Mouse (Mus musculus): Measurements from ENCODE around the gene Myo9b.

Myo9b gene

DNA sequence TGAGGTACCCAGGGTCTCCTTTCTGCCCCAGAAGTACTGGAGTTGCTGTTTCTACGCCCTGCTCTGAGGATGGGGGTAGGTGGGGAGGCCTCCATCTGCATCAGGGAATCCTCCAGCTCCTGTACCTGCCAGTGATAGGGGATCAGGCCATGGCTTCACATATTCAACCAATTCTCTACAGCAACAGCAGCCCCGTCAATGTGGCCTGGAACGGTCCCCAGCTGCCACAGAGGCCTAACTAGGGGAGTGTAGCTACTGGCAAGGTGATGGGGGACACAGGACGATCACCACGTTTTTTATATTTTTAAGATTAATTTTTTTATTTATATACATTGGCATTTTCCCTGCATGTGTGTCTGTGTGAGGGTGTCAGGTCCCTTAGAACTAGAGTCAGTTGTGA lies 119.9 kb downstream of the Myo9b start:
- no peak for DNase-seq

DNA sequence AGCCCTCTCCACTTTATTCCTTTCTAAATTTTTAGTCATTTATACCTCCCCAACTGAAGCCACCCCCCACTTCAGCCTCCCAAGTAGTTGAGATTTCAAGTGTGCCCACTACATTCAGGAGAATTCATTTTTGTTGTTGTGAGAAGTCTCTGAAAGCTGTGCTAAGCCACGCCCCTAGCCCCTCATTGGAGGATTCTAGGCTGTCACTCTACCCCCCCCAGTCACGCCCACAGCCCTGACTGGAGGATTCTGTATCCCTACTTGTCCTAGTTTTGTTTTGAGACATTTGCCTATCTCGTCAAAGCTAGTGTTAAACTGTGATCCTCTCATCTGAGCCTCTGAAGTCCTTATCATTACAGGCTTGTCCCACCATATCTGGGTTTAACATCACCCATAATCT lies 120.4 kb downstream of the Myo9b start:
- no peak for DNase-seq

DNA sequence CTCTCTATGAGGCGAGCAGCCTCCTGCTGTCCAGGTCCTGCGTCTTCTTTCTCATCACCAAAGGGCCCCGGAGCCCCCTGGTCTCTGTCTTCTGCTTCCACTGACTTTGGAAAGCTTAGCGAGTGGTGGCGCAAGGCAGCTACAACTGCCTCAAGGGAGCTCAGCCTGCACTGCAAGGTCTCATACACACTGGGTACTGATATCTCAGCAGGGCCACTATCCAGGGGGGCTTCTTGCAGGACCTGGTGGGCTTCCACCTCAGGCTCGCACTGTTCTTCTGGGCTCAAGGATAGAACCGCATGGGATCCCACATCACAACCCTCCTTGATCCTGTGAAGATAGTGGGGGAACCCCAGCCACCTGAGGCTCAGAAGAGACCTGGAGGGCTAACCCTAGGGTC lies 122.0 kb downstream of the Myo9b start:
- no peak for DNase-seq

DNA sequence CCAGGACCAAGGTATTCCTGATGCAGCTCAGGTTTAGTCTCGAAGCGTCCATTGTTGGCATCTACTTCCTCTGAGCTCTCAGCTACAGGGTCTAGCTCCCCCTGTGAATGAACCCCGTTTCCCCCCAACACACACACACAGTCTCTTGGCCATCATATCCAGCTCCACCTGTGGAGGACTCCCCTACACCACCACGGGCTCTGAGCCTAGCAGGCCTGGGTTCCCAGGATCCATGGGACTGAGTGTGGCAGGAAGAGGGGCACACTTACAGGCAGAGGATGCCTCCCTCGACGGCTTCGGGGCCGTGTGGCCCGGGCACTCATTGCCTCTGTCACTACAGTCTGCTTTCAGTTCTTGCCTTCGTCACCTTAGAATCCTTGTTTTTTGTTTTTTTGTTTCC lies 122.6 kb downstream of the Myo9b start:
- DNase-seq: peak; percentile 2

DNA sequence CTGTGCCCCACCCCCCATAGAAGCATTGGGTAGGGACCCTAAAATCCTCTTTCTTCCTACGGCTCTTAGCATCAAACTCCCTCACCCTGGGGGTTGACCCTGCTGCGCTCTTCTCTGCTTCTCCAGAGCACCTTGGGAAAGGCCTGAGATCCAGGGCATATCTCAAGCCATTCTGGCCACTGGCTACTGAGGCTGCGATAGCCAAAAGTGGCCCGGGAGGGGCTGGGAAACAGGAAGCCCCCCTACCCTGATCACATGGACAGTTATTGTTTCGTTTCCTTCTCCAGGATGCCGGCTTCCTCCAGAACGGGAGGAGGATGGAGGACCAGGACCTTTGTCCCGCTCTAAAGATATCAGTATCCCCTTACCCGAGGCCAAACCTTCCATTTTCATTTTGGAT lies 123.1 kb downstream of the Myo9b start, which contains the start of gene Ushbp1:
Ushbp1 (minus strand) TSS at position 174 of the 400 bp plus-strand sequence.
- DNase-seq: no peak

DNA sequence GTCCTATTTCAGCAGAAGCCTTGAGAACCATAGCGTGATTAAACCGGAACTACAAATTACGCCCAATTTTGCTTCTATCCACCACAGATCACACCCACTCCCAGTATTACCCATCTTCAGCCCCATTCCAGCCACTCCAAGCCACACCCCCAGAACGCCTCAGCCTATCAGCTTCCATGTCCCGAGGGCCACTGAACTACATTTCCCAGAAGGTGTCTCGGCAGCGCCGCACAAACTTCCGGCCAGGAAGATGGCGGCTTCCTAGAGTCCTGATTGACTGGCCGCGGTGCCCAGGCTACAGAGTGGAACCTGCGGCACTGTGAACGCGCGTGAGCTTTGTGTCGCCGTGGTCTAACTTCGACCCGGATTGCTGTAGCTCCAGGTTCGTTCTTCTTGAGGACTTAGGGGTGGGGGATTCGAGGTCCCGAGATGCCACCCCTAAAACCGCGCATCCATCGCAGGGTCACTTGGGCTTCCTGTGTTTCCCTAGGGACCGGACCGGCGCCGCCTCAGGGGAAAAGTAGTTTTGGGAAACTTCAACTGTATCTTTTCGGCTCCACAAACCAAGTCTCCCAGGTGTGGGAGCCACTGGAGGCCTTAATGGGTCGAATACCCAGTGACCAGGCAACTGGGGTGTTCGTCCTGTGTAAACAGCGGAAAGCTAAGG lies 124.3 kb downstream of the Myo9b start, which contains the start of gene Babam1:
Babam1 (plus strand) TSS at position 223 of the 667 bp plus-strand sequence.
- peak; percentile 94 for DNase-seq

DNA sequence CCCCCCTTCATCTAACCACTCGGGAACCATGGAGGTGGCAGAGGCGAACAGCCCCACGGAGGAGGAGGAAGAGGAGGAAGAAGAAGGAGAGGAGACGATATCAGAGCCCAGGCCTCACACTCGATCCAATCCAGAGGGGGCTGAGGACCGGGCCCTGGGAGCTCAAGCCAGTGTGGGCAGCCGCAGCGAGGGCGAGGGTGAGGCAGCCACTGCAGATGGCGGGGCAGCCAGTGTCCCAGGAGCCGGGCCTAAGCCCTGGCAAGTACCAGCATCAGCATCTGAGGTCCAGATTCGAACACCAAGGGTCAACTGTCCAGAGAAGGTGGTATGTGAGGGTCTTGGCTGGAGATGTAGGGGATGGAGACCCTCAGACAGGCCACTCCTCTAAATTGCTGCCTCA lies 125.2 kb downstream of the Myo9b start:
- no peak for DNase-seq

DNA sequence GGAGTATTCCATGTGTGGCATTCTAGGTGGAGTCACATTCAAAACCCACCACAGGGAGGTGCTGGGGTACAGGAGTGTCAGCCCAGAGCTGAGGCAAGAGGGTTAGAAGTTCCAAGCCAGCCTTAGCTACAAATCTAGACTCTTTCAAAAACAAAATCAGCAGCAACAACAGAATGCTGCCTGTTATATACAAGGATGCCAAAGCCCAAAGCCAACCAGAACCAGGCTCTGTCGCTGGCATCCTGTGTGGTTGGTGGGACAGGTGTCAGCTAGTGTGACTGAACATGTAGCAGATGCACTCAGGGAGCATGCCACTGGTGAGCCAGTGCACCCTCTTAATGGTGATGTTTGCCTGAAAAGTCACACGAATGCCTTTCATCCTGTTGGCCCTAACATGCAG lies 128.3 kb downstream of the Myo9b start:
- no peak for DNase-seq

DNA sequence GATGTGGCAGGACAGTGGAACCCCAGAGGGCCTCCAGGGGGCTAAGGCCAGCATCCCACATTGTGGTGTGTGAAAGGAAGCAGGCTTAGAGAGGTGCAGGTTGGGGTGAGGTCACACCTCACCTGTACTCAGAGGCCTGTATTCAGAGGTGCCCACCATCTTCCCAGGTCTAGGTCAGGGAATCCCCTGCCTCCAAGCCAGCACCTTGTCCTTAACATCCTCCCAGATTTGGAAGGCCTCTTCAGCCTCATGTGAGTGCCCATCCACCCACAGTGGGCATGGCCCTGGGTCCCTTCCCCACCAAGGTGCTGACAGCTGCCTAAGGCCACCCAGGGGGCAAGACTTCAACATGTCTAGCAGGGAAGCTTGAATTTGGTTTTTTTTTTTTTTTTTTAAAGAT lies 128.9 kb downstream of the Myo9b start:
- no peak for DNase-seq

DNA sequence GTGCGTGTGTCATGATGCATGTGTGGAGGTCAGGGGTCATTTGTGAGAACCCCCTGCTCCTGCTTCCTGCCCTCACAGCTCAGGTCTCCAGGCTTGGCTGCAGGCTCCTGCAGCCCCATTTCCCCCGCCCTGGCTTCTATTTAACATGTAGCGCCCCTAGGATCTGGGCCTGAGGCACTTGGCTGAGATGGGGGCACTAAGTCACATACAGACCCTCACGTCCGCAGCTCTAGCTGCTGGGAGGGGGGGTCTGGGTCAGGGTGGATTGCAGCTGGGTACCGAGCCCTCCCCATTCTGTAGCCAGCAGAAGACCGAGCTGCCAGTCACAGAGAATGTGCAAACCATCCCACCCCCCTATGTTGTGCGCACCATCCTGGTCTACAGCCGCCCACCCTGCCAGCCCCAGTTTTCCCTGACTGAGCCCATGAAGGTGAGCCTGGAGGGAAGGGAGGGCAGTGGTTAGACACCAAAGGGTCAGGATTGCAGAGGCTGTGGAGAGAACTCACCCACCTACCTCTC lies 130.0 kb downstream of the Myo9b start:
- DNase-seq: no peak

DNA sequence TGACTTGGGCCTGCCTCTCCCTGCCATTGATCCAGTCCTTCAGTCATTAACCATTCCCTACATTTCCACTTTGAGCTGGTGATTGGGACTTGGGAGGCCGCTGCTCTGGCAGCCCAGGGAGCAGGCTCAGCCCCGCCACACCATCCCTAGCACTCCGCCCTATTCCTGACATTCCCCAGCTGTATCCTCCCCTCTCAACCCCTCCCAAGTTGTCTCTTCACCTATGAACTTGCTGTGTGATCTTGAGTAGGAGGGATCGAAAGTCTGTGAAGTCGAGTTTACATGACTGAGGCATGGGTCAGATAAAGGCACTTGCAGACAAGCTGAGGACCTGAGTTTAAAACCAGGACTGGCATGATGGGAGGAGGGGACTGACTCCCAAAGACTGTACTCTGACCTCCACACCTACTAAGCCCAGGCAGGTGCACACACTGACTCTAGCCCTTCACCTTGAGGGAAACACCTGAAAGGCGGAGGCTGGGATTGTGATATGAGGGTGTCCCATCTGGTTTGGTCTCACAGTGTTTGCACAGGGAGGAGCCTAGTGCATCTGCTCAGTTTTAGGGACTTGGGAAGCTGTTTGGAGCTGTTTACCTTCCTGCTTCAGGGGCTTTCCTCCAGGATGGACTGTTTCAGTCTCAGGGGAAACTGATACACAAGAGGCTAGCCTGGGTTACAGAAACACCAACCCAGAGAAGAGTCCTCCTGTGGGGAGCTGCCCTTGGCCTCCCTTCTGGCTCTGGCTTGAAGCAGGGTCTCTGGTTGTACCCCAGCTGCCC lies 130.8 kb downstream of the Myo9b start:
- DNase-seq: no peak

DNA sequence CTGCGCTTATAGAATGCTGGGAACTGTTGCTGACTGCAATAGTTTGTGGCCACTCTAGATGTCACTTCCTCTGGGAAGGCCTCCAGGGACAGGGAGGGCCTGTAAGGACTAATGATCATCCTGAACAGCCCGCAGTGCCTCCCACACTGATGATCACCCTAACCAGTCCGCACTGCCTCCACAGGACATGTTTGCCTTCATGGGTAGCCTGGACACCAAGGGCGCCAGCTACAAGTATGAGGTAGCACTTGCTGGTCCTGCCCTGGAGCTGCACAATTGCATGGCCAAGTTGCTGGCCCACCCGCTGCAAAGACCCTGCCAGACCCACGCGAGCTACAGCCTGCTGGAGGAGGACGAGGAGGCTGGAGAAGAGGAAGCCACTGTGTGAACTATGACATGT lies 131.5 kb downstream of the Myo9b start:
- DNase-seq: no peak

DNA sequence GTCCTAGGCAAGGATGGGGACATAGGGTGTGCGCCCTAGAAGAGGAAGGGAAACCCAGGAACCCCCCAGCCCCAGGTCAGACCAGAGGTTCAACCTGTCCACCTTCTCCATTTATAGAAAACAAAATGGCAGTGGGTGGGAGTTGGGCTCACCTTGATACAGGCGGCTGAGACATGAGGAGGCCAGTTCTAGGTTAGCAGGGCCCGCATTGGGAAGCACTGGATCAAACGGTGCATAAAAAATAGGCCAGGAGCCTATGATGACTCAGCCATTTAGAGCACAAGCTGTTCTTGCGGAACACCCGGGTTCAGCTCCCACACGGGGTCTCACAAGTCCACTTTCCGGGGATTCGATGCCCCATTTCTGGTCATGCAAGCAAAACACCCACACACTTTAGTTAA lies 132.4 kb downstream of the Myo9b start:
- DNase-seq: no peak

DNA sequence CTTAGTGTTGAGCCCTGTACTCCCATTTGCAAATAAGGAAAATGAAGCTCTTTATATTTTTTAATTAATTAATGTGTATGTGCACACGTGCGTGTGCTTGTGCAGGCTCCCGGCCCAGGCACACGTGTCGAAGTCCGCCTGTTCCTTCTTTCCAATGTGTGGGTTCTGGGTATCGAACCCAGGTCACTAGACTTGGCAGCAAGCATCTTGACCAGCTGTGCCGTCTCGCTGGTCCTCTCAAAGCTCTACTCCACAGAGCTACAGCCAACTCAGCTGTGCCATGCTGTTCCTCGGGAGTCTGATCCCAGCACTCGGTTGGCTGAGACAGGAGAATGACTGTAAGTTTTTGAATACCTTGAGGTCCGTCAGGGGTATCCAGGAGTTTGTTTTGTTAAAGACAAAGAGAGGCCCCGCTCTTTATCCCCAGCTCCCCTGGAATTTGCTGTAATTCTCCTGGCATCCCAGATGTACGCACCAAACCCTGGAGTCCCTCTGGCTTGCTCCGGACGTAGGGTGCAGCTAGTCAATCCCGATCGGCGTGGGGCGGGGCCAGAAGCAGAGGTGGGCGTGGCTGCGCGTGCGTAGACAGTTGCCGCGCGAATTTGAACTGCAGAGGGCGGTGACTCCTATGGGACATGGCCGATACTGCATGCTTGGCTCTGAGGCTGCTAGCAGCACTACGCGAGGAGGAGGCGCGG lies 133.0 kb downstream of the Myo9b start, which contains the start of gene Ankle1:
Ankle1 (plus strand) TSS at position 610 of the 698 bp plus-strand sequence.
- DNase-seq: peak; percentile 91

DNA sequence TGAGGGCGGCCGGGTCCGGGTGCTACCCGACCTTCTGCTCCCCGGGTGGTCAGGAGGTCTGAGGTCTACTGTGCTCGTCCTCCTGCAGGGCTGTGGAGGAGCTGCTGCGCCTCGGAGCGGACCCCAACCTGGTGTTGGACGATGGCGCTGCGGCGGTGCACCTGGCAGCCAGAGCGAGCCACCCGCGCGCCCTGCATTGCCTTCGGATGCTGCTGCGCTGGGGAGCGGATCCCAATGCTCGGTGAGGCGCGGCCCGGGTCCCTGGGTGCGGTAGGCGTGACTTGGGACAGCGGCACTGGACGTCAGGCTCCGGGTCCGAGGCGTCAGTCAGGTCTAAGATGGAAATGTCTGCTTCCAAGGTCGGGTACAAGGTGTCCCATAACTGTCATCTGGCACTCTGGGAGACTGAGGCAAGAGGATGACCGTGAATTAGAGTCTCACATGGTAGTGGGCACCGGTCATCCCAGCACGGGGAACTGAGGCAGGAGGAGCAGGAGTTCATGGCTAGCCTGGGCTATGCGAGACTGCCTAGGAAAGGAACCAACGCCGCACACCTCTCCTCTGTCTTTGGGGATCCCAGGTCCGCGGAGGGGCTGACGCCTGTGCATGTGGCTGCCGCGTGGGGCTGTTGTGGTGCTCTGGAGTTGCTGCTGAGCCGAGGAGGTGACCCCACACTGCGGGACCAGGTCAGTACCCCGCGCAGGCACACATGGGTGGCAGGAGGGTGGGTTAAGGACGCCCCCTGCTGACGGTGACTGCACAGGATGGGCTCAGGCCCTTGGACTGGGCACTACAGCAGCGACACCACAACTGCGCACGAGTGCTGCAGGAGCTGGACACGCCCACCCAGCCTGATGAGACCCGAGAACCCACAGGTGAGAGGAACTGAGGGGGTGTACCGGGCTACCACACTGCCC lies 133.8 kb downstream of the Myo9b start:
- no peak for DNase-seq

DNA sequence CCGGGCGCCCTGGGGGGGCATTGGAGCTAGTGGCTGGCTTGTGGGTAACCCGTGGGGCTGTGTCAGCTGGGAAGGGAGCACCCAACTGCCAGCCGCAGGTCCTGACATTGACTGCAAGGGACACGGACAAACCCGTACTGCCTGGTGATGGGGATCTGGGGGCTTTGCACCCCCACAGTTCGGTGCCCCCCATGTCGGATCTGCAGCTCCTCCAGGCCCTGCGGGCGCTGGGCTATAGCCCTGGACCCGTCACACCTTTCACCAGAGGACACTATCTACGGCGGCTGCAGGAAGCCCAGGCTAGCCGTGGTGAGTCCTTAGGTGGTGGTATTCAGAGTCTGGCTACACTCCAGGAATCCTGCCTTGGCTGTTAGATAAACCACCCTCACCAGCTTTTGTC lies 134.9 kb downstream of the Myo9b start:
- DNase-seq: no peak

DNA sequence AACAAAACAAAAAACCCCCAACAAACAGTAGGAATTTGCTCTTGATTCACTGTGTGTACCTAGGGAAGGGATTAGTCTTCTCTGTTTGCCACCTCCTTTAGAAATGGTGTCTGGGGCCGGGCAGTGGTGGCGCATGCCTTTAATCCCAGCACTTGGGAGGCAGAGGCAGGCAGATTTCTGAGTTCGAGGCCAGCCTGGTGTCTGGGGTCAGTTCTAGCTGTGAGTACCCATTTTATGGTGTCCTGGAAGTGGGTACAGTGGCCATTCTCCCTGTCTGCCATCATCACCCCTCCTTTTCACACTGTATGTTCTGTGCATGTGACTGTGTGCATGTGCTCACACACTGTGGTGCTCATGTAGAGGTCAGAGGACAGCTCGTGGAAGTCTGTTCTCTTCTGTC lies 135.7 kb downstream of the Myo9b start:
- no peak for DNase-seq
